Mouse (Mus musculus) thymus, adult 2 months (tissue): ENCODE results near the gene Osbpl9.

ENCODE experiments used
- CTCF ChIP-seq: fragments of 200-500 bp; IDR thresholded peaks from 2 replicates; pipeline ENCODE4 v1.5.1; 2012; ENCODE audit warnings: mild to moderate bottlenecking, control low read depth, low read length, moderate library complexity, borderline replicate concordance; ENCODE audit not compliant: control insufficient read depth, poor library complexity, insufficient read depth; ENCODE audit errors: extremely low read depth
- POLR2A ChIP-seq: fragments of 200-500 bp; IDR thresholded peaks from 2 replicates; pipeline ENCODE4 v1.6.1; 2012; ENCODE audit warnings: mild to moderate bottlenecking, low read length, control low read depth, moderate library complexity; ENCODE audit not compliant: control insufficient read depth, poor library complexity, insufficient read depth; ENCODE audit errors: extremely low read depth

- TF ChIP-seq CTCF: no peak
- no peak for TF ChIP-seq POLR2A
These were observed 52.7 kb downstream of the Osbpl9 start for GRCm38 (mm10) chr4:109149411-109149810.
